Mouse (Mus musculus) liver, adult 2 months (tissue): ENCODE measurements around the gene Gpd2. TPM values are rescaled to one million over a fixed set of nuclear protein-coding genes. Genes with fewer than 3 reads are reported as not detected.
A peak's percentile ranks its signal among the peaks of the same experiment; 100 is the strongest.

Experiments
- DNase-seq: peaks from one replicate; pipeline ENCODE4 v3.0.0-alpha.2; 2011; ENCODE audit warnings: low read depth, low spot score; ENCODE audit errors: extremely low read depth
- H3K27ac ChIP-seq: fragments of 200-500 bp; replicated peaks from 2 replicates; pipeline ENCODE4 v1.5.1; 2012; ENCODE audit warnings: low read depth, mild to moderate bottlenecking, control low read depth, inconsistent platforms, low read length; ENCODE audit not compliant: insufficient read depth
- H3K27me3 ChIP-seq: fragments of 200-500 bp; 2 replicates; pipeline ENCODE4 v1.6.1; 2012; ENCODE audit warnings: mild to moderate bottlenecking, moderate library complexity, low read length, inconsistent platforms; ENCODE audit not compliant: control insufficient read depth, insufficient read depth
- H3K36me3 ChIP-seq: fragments of 200-500 bp; 2 replicates; pipeline ENCODE4 v1.6.1; 2012; ENCODE audit warnings: low read length, inconsistent platforms; ENCODE audit not compliant: control insufficient read depth, insufficient read depth
- H3K4me1 ChIP-seq: fragments of 200-500 bp; 2 replicates; pipeline ENCODE4 v1.6.1; 2011; ENCODE audit warnings: low read length; ENCODE audit not compliant: control insufficient read depth, insufficient read depth
- H3K4me3 ChIP-seq: fragments of 200-500 bp; 2 replicates; pipeline ENCODE4 v1.5.1; 2011; ENCODE audit warnings: low read depth, mild to moderate bottlenecking, control low read depth, low read length, moderate library complexity; ENCODE audit not compliant: insufficient read depth
- H3K79me2 ChIP-seq: fragments of 200-500 bp; 2 replicates; pipeline ENCODE4 v1.6.1; 2012; ENCODE audit warnings: inconsistent platforms, mild to moderate bottlenecking, low read length, moderate library complexity; ENCODE audit not compliant: control insufficient read depth, insufficient read depth
- H3K9ac ChIP-seq: fragments of 200-500 bp; 2 replicates; pipeline ENCODE4 v1.6.1; 2012; ENCODE audit warnings: low read depth, mild to moderate bottlenecking, control low read depth, inconsistent platforms, low read length
- CTCF ChIP-seq: fragments of 200-500 bp; IDR thresholded peaks from 2 replicates; pipeline ENCODE4 v1.5.1; 2011; ENCODE audit warnings: low read depth, low read length, control low read depth
- POLR2A ChIP-seq: fragments of 200-500 bp; IDR thresholded peaks from 2 replicates; pipeline ENCODE4 v1.6.1; 2011; ENCODE audit warnings: low read length, control low read depth; ENCODE audit not compliant: insufficient read depth; ENCODE audit errors: extremely low read depth
- WGBS: fragments of 180-500 bp; shearing (Covaris S2); methylation state at CpG from one replicate; pipeline ENCODE4 v1.1.7; 2018; 5-methylcytosine and 5-hydroxymethylcytosine counted together
- polyA plus RNA-seq: library from polyadenylated mRNA; depleted of rRNA; stranded (reverse); fragments of >200 nt; gene quantifications from 2 replicates; pipeline ENCODE4 v1.2.3, GENCODE M21; 2012
- total RNA-seq: library from RNA; depleted of rRNA; stranded (reverse); fragments of >200 nt; gene quantifications from 2 replicates; pipeline ENCODE4 v1.2.3, GENCODE M21; 2014

Gene Gpd2
- total and polyA plus RNA-seq, 2 experiments: 7.1 to 12.3 TPM

DNA sequence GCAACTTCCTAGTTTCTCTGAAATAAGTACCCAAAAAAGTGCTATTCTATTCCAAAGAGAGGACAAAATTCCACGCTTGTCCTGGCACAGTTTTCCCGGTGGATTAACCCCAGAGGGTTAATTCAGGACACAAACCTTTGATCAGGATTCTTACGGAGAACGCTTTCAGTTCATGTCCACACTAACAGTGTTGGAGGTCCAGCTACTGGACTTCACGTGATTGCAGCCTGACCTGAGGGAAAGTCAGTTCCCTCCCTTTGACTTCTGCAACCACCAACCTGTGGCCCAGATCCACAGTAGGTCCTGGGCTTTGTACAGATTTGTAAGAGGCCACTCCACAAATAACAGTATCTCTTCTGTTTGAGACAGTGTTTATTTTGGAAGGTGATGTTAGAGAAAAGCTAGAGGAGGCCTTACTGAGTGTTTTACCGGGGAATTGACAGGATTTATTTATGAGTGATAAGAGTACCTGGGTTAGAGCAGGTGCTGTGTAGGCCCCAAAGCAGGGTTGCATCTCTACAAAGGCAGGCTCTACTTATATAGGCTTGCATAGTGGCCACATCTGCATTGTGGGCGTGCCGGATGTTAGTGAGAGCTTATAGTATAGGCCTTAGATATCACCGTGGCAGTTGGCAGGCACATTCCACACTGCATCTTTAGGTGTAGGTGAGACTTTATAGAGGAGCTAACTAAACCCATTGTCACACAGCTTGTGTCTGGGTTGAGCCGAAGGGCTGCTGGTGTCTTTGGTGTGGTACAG lies 15.3 kb downstream of the Gpd2 start:
- H3K4me3 ChIP-seq: no peak overlapping the region
- H3K9ac ChIP-seq: peak overlapping the region; percentile 25
- peaks cover 36% of the 10 kb centered on the region for H3K4me1 ChIP-seq
- H3K79me2 ChIP-seq: peaks cover 1% of the 10 kb centered on the region; the same call in 1 of the 2 replicates
- H3K36me3 ChIP-seq: no peaks in the 10 kb centered on the region
- 33% methylated on average over 10 of the region's 10 CpGs for WGBS
- TF ChIP-seq POLR2A (no peak), CTCF (no peak)
- H3K27ac ChIP-seq: peak overlapping the region; percentile 90
- no peaks in the 10 kb centered on the region for H3K27me3 ChIP-seq
- peak; percentile 100 for DNase-seq

- 0 out of 2 replicates have a peak, but pooled peaks cover 2% of the 10 kb centered on the region for H3K79me2 ChIP-seq
- TF ChIP-seq POLR2A (no peak), CTCF (no peak)
- no peak overlapping the region for H3K9ac ChIP-seq
- H3K36me3 ChIP-seq: no peaks in the 10 kb centered on the region
- H3K27me3 ChIP-seq: no peaks in the 10 kb centered on the region
- 58% methylated on average over 4 of the region's 4 CpGs for WGBS
- DNase-seq: peak; percentile 63
- H3K4me3 ChIP-seq: no peak overlapping the region
- H3K4me1 ChIP-seq: peaks cover 36% of the 10 kb centered on the region
- peak overlapping the region; percentile 78; the same call in 1 of the 2 replicates for H3K27ac ChIP-seq
Measured at GRCm38 (mm10) chr2:57254267-57254666, 16.8 kb downstream of the Gpd2 start.

- TF ChIP-seq POLR2A: no peak
- TF ChIP-seq CTCF: no peak
- no peak overlapping the region for H3K4me3 ChIP-seq
- H3K27me3 ChIP-seq: no peaks in the 10 kb centered on the region
- 0 out of 2 replicates have a peak, but pooled peaks cover 2% of the 10 kb centered on the region for H3K79me2 ChIP-seq
- H3K27ac ChIP-seq: peak overlapping the region; percentile 78
- 33% methylated on average over 11 of the region's 11 CpGs for WGBS
- no peaks in the 10 kb centered on the region for H3K36me3 ChIP-seq
- H3K4me1 ChIP-seq: peaks cover 36% of the 10 kb centered on the region
- H3K9ac ChIP-seq: peak overlapping the region; percentile 37; the same call in 1 of the 2 replicates
- peak; percentile 96 for DNase-seq
Measured at GRCm38 (mm10) chr2:57255153-57255670, 17.8 kb downstream of the Gpd2 start.

DNA sequence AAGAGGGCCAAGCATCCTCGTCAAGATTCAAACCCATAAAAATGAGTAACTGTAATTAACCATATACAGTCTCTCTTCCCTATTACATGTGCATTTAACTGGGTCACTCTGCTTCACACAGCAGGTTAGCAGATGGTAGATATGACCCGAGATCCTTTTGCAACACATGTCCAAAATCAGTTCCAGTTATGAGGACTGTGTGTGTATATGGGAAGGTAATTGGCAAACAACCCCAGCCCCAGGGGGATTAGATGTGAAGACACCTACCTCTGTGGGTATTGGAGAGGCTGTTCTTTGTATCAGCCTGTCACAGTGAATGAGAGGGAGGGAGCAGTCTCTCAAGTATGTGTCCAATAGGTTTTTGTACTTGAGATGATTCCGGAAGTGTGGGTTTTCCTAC lies 18.4 kb downstream of the Gpd2 start:
- no peak for TF ChIP-seq CTCF
- no peak for TF ChIP-seq POLR2A
- Histone ChIP-seq H3K9ac (no peak overlapping the region), H3K27me3 (no peaks in the 10 kb centered on the region), H3K27ac (no peak overlapping the region), H3K79me2 (0 out of 2 replicates have a peak, but pooled peaks cover 2% of the 10 kb centered on the region), H3K4me1 (peaks cover 33% of the 10 kb centered on the region), H3K4me3 (no peak overlapping the region), H3K36me3 (no peaks in the 10 kb centered on the region; the same call in 1 of the 2 replicates)
- no peak for DNase-seq
- WGBS: 59% methylated on average over 3 of the region's 3 CpGs

- H3K4me1 ChIP-seq: peaks cover 29% of the 10 kb centered on the region
- WGBS: 53% methylated on average over 6 of the region's 6 CpGs
- no peak overlapping the region for H3K27ac ChIP-seq
- no peaks in the 10 kb centered on the region; the same call in 1 of the 2 replicates for H3K36me3 ChIP-seq
- H3K79me2 ChIP-seq: peaks cover 5% of the 10 kb centered on the region; the same call in 1 of the 2 replicates
- no peak overlapping the region for H3K9ac ChIP-seq
- no peak for TF ChIP-seq POLR2A
- TF ChIP-seq CTCF: no peak
- DNase-seq: peak; percentile 66
- no peaks in the 10 kb centered on the region for H3K27me3 ChIP-seq
- H3K4me3 ChIP-seq: no peak overlapping the region
Measured at GRCm38 (mm10) chr2:57256459-57256858, 19.0 kb downstream of the Gpd2 start.
